Mouse (Mus musculus) heart, embryonic 12.5 days (tissue): Measurements from ENCODE around the gene Abcd2. TPM values are rescaled to one million over a fixed set of nuclear protein-coding genes. Genes with fewer than 3 reads are reported as not detected.

ENCODE experiments used
- ATAC-seq: fragments of 200-750 bp; cut with Nextera tagmentation; 2 replicates; pipeline ENCODE4 v1.8.0; 2017; ENCODE audit warnings: moderate TSS enrichment, moderate library complexity; ENCODE audit not compliant: insufficient number of reproducible peaks, low FRiP score
- H3K27ac ChIP-seq: fragments of 300-500 bp; sonication (generic); 2 replicates; pipeline ENCODE4 v1.5.1; 2016; ENCODE audit warnings: mild to moderate bottlenecking, moderate library complexity; ENCODE audit not compliant: poor library complexity, severe bottlenecking
- H3K27me3 ChIP-seq: fragments of 300-500 bp; sonication (generic); replicated peaks from 2 replicates; pipeline ENCODE4 v1.6.1; 2016; ENCODE audit warnings: mild to moderate bottlenecking, moderate library complexity
- H3K36me3 ChIP-seq: fragments of 300-500 bp; sonication (generic); 2 replicates; pipeline ENCODE4 v1.6.1; 2016; ENCODE audit warnings: mild to moderate bottlenecking, moderate library complexity
- H3K4me1 ChIP-seq: fragments of 300-500 bp; sonication (generic); replicated peaks from 2 replicates; pipeline ENCODE4 v1.6.1; 2016; ENCODE audit warnings: mild to moderate bottlenecking
- H3K4me2 ChIP-seq: fragments of 300-500 bp; sonication (generic); 2 replicates; pipeline ENCODE4 v1.6.1; 2016; ENCODE audit warnings: mild to moderate bottlenecking, moderate library complexity
- H3K4me3 ChIP-seq: fragments of 300-500 bp; sonication (generic); 2 replicates; pipeline ENCODE4 v1.5.1; 2016; ENCODE audit warnings: mild to moderate bottlenecking
- H3K9ac ChIP-seq: fragments of 300-500 bp; sonication (generic); 2 replicates; pipeline ENCODE4 v1.6.1; 2016; ENCODE audit warnings: mild to moderate bottlenecking, moderate library complexity
- H3K9me3 ChIP-seq: fragments of 300-500 bp; sonication (generic); replicated peaks from 2 replicates; pipeline ENCODE4 v1.6.1; 2016; ENCODE audit warnings: mild to moderate bottlenecking, moderate library complexity
- WGBS: fragments of 180-500 bp; shearing (Covaris S2); methylation state at CpG from one replicate; pipeline ENCODE4 v1.1.7; 2016; 5-methylcytosine and 5-hydroxymethylcytosine counted together
- polyA plus RNA-seq: library from polyadenylated mRNA; unstranded; fragments of >200 nt; fragmentation: Nextera tagmentation; extraction: Ambion mirVana; gene quantifications from 2 replicates; pipeline ENCODE4 v1.2.1, GENCODE M21; 2016

Abcd2 gene
- polyA plus RNA-seq, 1 experiment from 2014 or later, result 1.1 TPM

- Histone ChIP-seq H3K4me3 (no peak overlapping the region), H3K36me3 (no peaks in the 10 kb centered on the region), H3K4me1 (peaks cover 5% of the 10 kb centered on the region), H3K27ac (no peak overlapping the region), H3K9ac (no peak overlapping the region), H3K4me2 (peak overlapping the region; percentile 25), H3K27me3 (no peaks in the 10 kb centered on the region), H3K9me3 (no peaks in the 10 kb centered on the region)
- ATAC-seq, result no peak
- 57% methylated on average over 4 of the region's 4 CpGs for WGBS
These were observed 1.6 kb downstream of the Abcd2 start for GRCm38 (mm10) chr15:91190026-91190425.

DNA sequence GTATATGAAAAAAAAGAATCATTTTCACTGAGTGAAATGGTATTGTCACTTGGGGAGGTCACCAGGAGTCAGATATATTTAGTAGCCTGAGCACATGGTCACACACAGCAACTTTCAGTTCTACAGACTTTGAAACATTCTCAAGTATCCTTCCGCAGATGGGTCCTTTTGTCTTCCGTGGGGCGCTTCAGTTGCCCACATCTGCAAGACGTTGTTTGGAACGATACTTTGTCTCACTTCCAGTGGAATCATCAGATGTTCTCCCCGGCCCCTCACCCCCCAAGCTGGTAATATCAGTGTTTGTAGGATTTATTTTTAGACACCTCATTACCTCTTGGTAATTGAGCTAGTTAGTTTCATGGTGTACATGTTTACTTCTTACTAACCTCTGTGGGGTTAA lies 5.2 kb downstream of the Abcd2 start:
- H3K27ac ChIP-seq, result no peak overlapping the region
- H3K4me2 ChIP-seq, result no peak overlapping the region
- no peak for ATAC-seq
- 76% methylated on average over 6 of the region's 6 CpGs for WGBS
- no peak overlapping the region for H3K9ac ChIP-seq
- H3K4me3 ChIP-seq, result no peak overlapping the region
- H3K36me3 ChIP-seq, result no peaks in the 10 kb centered on the region
- no peaks in the 10 kb centered on the region for H3K9me3 ChIP-seq
- peaks cover 4% of the 10 kb centered on the region for H3K4me1 ChIP-seq
- H3K27me3 ChIP-seq, result no peaks in the 10 kb centered on the region

DNA sequence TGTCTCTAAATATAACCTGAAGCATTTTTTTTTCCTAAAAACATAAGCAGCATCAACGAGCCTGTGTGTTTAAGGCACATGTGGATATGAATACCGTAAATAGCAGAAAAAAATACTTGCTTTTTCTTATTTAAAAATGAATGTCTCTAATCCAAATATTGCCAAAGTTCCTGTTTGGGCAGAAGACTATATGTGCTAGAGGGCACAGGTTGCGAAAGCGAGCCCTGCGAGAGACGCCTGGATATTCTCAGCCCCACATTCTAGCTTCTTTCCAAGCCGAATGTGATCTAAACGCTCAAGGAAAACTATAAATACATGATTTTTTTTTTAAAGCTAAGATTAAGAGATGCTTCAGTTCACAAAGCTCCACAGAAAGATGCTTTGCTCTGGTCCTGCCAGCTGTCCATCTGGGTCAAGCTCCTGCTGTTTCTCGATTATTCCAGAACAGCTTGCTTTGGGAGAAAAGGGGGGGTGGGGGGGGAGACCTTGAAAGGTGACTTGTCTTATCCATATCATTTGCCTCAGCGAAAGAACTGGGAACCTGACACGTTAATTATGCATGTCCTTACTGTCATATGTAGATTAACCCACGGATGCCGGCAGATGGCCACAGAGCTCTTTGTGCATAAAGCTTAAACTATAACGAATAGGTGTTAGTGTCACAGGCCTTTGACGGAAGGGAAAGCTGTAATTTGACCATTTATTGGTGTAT lies 11.5 kb downstream of the Abcd2 start:
- Histone ChIP-seq H3K27ac (no peak overlapping the region), H3K36me3 (no peaks in the 10 kb centered on the region), H3K9me3 (no peaks in the 10 kb centered on the region), H3K4me2 (no peak overlapping the region), H3K4me3 (no peak overlapping the region), H3K4me1 (no peaks in the 10 kb centered on the region), H3K27me3 (no peaks in the 10 kb centered on the region), H3K9ac (no peak overlapping the region)
- ATAC-seq, result no peak
- whole genome bisulfite sequencing, result 72% methylated on average over 15 of the region's 15 CpGs

GRCm38 (mm10) chr15:91178656-91179314 lies 12.8 kb downstream of the Abcd2 start:
- H3K4me3 ChIP-seq, result no peak overlapping the region
- no peak overlapping the region for H3K27ac ChIP-seq
- H3K4me2 ChIP-seq, result no peak overlapping the region
- no peaks in the 10 kb centered on the region for H3K4me1 ChIP-seq
- H3K27me3 ChIP-seq, result no peaks in the 10 kb centered on the region
- H3K9ac ChIP-seq, result no peak overlapping the region
- WGBS, result 72% methylated on average over 9 of the region's 9 CpGs
- no peak for ATAC-seq
- H3K36me3 ChIP-seq, result no peaks in the 10 kb centered on the region
- no peaks in the 10 kb centered on the region for H3K9me3 ChIP-seq

- Histone ChIP-seq H3K36me3 (no peaks in the 10 kb centered on the region), H3K9me3 (no peaks in the 10 kb centered on the region), H3K27ac (no peak overlapping the region), H3K4me1 (no peaks in the 10 kb centered on the region), H3K4me2 (no peak overlapping the region), H3K4me3 (no peak overlapping the region), H3K27me3 (no peaks in the 10 kb centered on the region), H3K9ac (no peak overlapping the region)
- 81% methylated on average over 4 of the region's 4 CpGs for WGBS
- ATAC-seq, result no peak
These were observed 19.4 kb downstream of the Abcd2 start for GRCm38 (mm10) chr15:91172193-91172592.

DNA sequence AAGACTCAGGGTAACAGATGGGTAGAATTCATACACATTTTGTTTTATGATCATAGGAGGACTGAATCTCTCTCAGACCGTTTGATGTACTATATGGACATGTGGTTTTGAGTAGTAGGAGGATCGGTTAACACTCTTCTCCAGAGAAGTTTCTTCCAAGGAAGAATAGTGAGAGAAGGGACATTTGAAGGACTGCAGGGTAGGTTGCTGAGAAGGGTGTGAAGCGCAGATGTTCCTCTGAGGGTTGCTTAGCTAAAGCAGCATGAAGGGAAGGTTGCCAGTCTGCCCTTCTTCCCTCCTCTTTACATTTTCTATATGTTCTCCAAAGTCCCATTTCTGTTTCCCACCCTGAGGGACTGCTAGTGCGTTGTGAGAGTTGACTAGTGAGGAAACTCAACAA lies 20.3 kb downstream of the Abcd2 start:
- H3K9me3 ChIP-seq, result no peaks in the 10 kb centered on the region
- no peak for ATAC-seq
- 79% methylated on average over 4 of the region's 4 CpGs for WGBS
- no peak overlapping the region for H3K9ac ChIP-seq
- no peaks in the 10 kb centered on the region for H3K27me3 ChIP-seq
- no peak overlapping the region for H3K27ac ChIP-seq
- no peaks in the 10 kb centered on the region for H3K4me1 ChIP-seq
- no peaks in the 10 kb centered on the region for H3K36me3 ChIP-seq
- no peak overlapping the region for H3K4me3 ChIP-seq
- H3K4me2 ChIP-seq, result no peak overlapping the region

DNA sequence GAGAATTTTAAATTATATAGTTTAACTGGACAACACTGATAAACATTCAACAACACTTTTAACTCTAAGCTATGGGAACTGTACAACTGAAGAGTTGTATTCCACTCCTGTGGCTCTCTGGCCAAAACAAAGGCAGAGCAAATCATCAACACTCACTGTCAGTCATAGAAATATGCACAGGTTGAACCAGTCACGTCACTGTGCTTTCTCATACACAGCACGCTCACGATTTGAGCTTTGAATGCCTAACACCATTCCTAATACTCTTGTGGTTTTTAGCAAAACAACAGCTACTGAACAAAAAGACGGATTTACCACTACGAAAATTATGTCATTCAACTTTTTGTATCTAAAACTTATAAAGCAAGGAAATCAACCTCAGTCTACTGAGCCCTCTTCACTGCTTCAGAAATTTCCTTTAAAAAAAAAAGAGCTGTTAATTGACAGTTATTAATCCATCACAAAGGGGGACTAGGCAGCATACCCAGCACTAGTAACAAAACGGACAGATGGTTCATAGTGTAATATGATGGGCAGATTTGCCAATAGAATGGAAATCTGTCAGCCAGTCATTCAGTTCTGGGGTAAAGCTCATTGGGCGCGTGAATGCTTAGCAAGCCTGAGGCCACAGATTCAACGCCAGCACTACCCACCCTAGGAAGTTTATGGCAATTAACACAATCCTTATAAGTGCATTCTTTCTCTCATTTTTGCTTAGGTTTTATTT lies 20.8 kb downstream of the Abcd2 start:
- no peaks in the 10 kb centered on the region for H3K27me3 ChIP-seq
- no peaks in the 10 kb centered on the region for H3K4me1 ChIP-seq
- H3K36me3 ChIP-seq, result no peaks in the 10 kb centered on the region
- H3K9me3 ChIP-seq, result no peaks in the 10 kb centered on the region
- 83% methylated on average over 9 of the region's 9 CpGs for WGBS
- no peak overlapping the region for H3K4me2 ChIP-seq
- ATAC-seq, result no peak
- H3K4me3 ChIP-seq, result no peak overlapping the region
- H3K27ac ChIP-seq, result no peak overlapping the region
- H3K9ac ChIP-seq, result no peak overlapping the region

DNA sequence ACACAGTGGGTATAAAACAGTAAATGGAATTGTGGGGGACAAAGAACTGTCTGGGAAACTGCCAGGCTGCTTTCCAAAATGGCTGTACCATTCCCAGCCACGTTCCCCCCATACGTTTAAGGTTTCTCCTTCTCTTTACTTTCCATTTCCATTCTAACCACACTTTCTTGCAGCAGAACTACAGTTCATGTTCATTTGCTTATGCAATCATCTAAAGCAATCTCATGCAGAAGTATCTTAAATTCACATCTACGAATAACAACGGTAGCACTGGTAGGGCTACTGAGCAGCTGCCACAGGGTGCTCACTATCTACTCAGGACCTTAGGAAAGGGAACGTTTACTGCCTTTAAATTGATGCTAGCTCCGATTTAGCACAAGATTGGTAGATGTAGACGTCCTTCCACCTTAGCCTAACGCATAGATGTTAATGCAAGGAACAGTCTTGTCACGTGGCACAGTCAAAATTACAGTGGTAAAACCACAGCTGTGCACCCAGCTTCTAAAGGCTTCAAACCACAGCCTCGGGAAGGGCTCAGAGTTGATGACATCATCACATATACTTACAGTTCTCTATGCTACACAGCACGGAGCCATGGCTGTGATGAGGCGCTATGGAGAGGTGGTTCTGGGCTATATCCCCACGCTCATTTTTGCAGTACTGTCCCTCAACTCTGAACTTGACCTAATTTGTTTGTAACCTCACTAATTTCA lies 23.6 kb downstream of the Abcd2 start:
- Histone ChIP-seq H3K9ac (no peak overlapping the region), H3K9me3 (no peaks in the 10 kb centered on the region), H3K4me2 (no peak overlapping the region), H3K4me3 (no peak overlapping the region), H3K4me1 (no peaks in the 10 kb centered on the region), H3K27me3 (no peaks in the 10 kb centered on the region), H3K27ac (no peak overlapping the region), H3K36me3 (no peaks in the 10 kb centered on the region)
- 81% methylated on average over 13 of the region's 13 CpGs for WGBS
- no peak for ATAC-seq

GRCm38 (mm10) chr15:91165021-91165420 lies 26.6 kb downstream of the Abcd2 start:
- no peak overlapping the region for H3K4me2 ChIP-seq
- no peaks in the 10 kb centered on the region for H3K9me3 ChIP-seq
- no peak for ATAC-seq
- H3K4me3 ChIP-seq, result no peak overlapping the region
- 6% methylated on average over 5 of the region's 5 CpGs for WGBS
- H3K27me3 ChIP-seq, result no peaks in the 10 kb centered on the region
- no peak overlapping the region for H3K27ac ChIP-seq
- H3K9ac ChIP-seq, result no peak overlapping the region
- no peaks in the 10 kb centered on the region for H3K4me1 ChIP-seq
- no peaks in the 10 kb centered on the region for H3K36me3 ChIP-seq

GRCm38 (mm10) chr15:91163454-91163853 lies 28.1 kb downstream of the Abcd2 start:
- Histone ChIP-seq H3K4me2 (no peak overlapping the region), H3K9ac (no peak overlapping the region), H3K4me3 (no peak overlapping the region), H3K27me3 (no peaks in the 10 kb centered on the region), H3K27ac (no peak overlapping the region), H3K9me3 (no peaks in the 10 kb centered on the region), H3K4me1 (no peaks in the 10 kb centered on the region), H3K36me3 (no peaks in the 10 kb centered on the region)
- 73% methylated on average over 2 of the region's 2 CpGs for WGBS
- no peak for ATAC-seq

DNA sequence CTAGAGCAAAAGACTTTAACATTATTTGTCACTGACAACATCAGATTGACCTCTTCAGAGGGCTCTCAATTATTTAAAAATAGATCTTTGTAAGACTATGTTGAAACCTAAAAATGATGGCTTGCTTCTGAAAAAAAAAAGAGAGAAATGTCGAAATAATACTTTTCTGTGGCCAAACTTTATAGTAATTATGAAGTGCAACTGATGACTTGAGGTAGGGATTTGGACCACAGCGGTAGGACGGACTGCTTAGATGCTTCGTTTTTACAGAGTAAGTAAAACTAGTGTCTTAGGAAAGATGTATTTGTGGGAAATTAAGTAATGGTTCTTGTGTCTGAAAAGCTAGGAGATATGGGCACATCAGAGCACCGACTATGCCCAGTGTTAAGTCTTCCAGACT lies 30.4 kb downstream of the Abcd2 start:
- Histone ChIP-seq H3K27ac (no peak overlapping the region), H3K27me3 (no peaks in the 10 kb centered on the region), H3K9me3 (no peaks in the 10 kb centered on the region), H3K36me3 (no peaks in the 10 kb centered on the region), H3K4me3 (no peak overlapping the region), H3K9ac (no peak overlapping the region), H3K4me1 (no peaks in the 10 kb centered on the region), H3K4me2 (no peak overlapping the region)
- no peak for ATAC-seq
- WGBS, result 81% methylated on average over 5 of the region's 5 CpGs
